Mouse (Mus musculus) thymus, adult 2 months (tissue): ENCODE data around the gene Mad2l2. TPM values are rescaled to one million over a fixed set of nuclear protein-coding genes. Genes with fewer than 3 reads are reported as not detected.
A peak's percentile ranks its signal among the peaks of the same experiment; 100 is the strongest.

Experiments used
- DNase-seq: peaks from one replicate; pipeline ENCODE4 v3.0.0; 2021
- H3K27ac ChIP-seq: fragments of 200-500 bp; 2 replicates; pipeline ENCODE4 v1.5.1; 2012; ENCODE audit warnings: low read length, control low read depth; ENCODE audit not compliant: control insufficient read depth, insufficient read depth
- H3K27me3 ChIP-seq: fragments of 200-500 bp; 2 replicates; pipeline ENCODE4 v1.6.1; 2012; ENCODE audit warnings: mild to moderate bottlenecking, low read length, moderate library complexity, mixed read lengths; ENCODE audit not compliant: control insufficient read depth, insufficient read depth
- H3K36me3 ChIP-seq: fragments of 200-500 bp; 2 replicates; pipeline ENCODE4 v1.6.1; 2012; ENCODE audit warnings: mild to moderate bottlenecking, low read length, moderate library complexity; ENCODE audit not compliant: control insufficient read depth, insufficient read depth
- H3K4me1 ChIP-seq: fragments of 200-500 bp; replicated peaks from 2 replicates; pipeline ENCODE4 v1.6.1; 2012; ENCODE audit warnings: low read length; ENCODE audit not compliant: control insufficient read depth, insufficient read depth
- H3K4me3 ChIP-seq: fragments of 200-500 bp; 2 replicates; pipeline ENCODE4 v1.5.1; 2012; ENCODE audit warnings: mild to moderate bottlenecking, low read length, control low read depth, moderate library complexity; ENCODE audit not compliant: control insufficient read depth, insufficient read depth
- CTCF ChIP-seq: fragments of 200-500 bp; IDR thresholded peaks from 2 replicates; pipeline ENCODE4 v1.5.1; 2012; ENCODE audit warnings: mild to moderate bottlenecking, control low read depth, low read length, moderate library complexity, borderline replicate concordance; ENCODE audit not compliant: control insufficient read depth, poor library complexity, insufficient read depth; ENCODE audit errors: extremely low read depth
- POLR2A ChIP-seq: fragments of 200-500 bp; IDR thresholded peaks from 2 replicates; pipeline ENCODE4 v1.6.1; 2012; ENCODE audit warnings: mild to moderate bottlenecking, low read length, control low read depth, moderate library complexity; ENCODE audit not compliant: control insufficient read depth, poor library complexity, insufficient read depth; ENCODE audit errors: extremely low read depth
- WGBS: fragments of 180-500 bp; shearing (Covaris S2); methylation state at CpG from one replicate; pipeline ENCODE4 v1.1.7; 2018; 5-methylcytosine and 5-hydroxymethylcytosine counted together
- polyA plus RNA-seq: library from polyadenylated mRNA; depleted of rRNA; stranded (reverse); fragments of >200 nt; gene quantifications from 2 replicates; pipeline ENCODE4 v1.2.3, GENCODE M21; 2012

Mad2l2 gene
- polyA plus RNA-seq, 1 experiment = 37.7 TPM

- Histone ChIP-seq H3K4me3 (no peak overlapping the region), H3K4me1 (peaks cover 18% of the 10 kb centered on the region), H3K27ac (no peak overlapping the region), H3K27me3 (no peaks in the 10 kb centered on the region), H3K36me3 (no peaks in the 10 kb centered on the region)
- TF ChIP-seq POLR2A (no peak), CTCF (no peak)
- DNase-seq = no peak
- WGBS = 93% methylated on average over 11 of the region's 11 CpGs
Observed at GRCm38 (mm10) chr4:148092551-148093271, 37.5 kb upstream of the Mad2l2 start.

GRCm38 (mm10) chr4:148094161-148094560 is 36.0 kb upstream of the Mad2l2 start:
- TF ChIP-seq POLR2A (no peak), CTCF (no peak)
- H3K36me3 ChIP-seq = no peaks in the 10 kb centered on the region
- peaks cover 30% of the 10 kb centered on the region for H3K4me1 ChIP-seq
- 96% methylated on average over 5 of the region's 5 CpGs for WGBS
- H3K4me3 ChIP-seq = no peak overlapping the region
- DNase-seq = no peak
- H3K27ac ChIP-seq = no peak overlapping the region
- no peaks in the 10 kb centered on the region for H3K27me3 ChIP-seq

- Histone ChIP-seq H3K4me1 (peaks cover 39% of the 10 kb centered on the region), H3K36me3 (no peaks in the 10 kb centered on the region), H3K4me3 (no peak overlapping the region), H3K27ac (no peak overlapping the region), H3K27me3 (no peaks in the 10 kb centered on the region)
- 93% methylated on average over 4 of the region's 4 CpGs for WGBS
- no peak for DNase-seq
- no peak for TF ChIP-seq CTCF
- TF ChIP-seq POLR2A = no peak
Observed at GRCm38 (mm10) chr4:148095081-148095480, 35.1 kb upstream of the Mad2l2 start.

GRCm38 (mm10) chr4:148097936-148098335 is 32.2 kb upstream of the Mad2l2 start:
- WGBS = 9% methylated on average over 2 of the region's 2 CpGs
- Histone ChIP-seq H3K27me3 (no peaks in the 10 kb centered on the region), H3K4me1 (peaks cover 50% of the 10 kb centered on the region), H3K36me3 (no peaks in the 10 kb centered on the region), H3K4me3 (no peak overlapping the region), H3K27ac (peak overlapping the region; percentile 78)
- peak; percentile 74 for DNase-seq
- TF ChIP-seq CTCF (peak; percentile 37; the same call in 1 of the 2 replicates), POLR2A (no peak)

GRCm38 (mm10) chr4:148098666-148099065 is 31.5 kb upstream of the Mad2l2 start:
- 90% methylated on average over 3 of the region's 3 CpGs for WGBS
- no peaks in the 10 kb centered on the region for H3K27me3 ChIP-seq
- H3K4me1 ChIP-seq = peaks cover 50% of the 10 kb centered on the region
- DNase-seq = no peak
- H3K4me3 ChIP-seq = no peak overlapping the region
- TF ChIP-seq CTCF (no peak), POLR2A (no peak)
- H3K27ac ChIP-seq = peak overlapping the region; percentile 25; the same call in 1 of the 2 replicates
- H3K36me3 ChIP-seq = no peaks in the 10 kb centered on the region

- peak; percentile 88 for DNase-seq
- 18% methylated on average over 29 of the region's 29 CpGs for WGBS
- Histone ChIP-seq H3K4me1 (peaks cover 48% of the 10 kb centered on the region), H3K27me3 (no peaks in the 10 kb centered on the region), H3K4me3 (peak overlapping the region; percentile 36), H3K27ac (peak overlapping the region; percentile 44), H3K36me3 (no peaks in the 10 kb centered on the region)
- TF ChIP-seq POLR2A (peak; percentile 59), CTCF (peak; percentile 71; the same call in 1 of the 2 replicates)
Observed at GRCm38 (mm10) chr4:148101801-148102527, 28.2 kb upstream of the Mad2l2 start.

GRCm38 (mm10) chr4:148104146-148104545 is 26.0 kb upstream of the Mad2l2 start:
- Histone ChIP-seq H3K27me3 (no peaks in the 10 kb centered on the region), H3K27ac (no peak overlapping the region), H3K4me1 (peaks cover 26% of the 10 kb centered on the region), H3K36me3 (no peaks in the 10 kb centered on the region), H3K4me3 (no peak overlapping the region)
- DNase-seq = no peak
- TF ChIP-seq CTCF (no peak), POLR2A (no peak)
- 98% methylated on average over 3 of the region's 3 CpGs for WGBS
